Mouse (Mus musculus): ENCODE data around the gene Ercc5. TPM values are rescaled to one million over a fixed set of nuclear protein-coding genes. Genes with fewer than 3 reads are reported as not detected.

Gene Ercc5
- polyA plus RNA-seq, 1 experiment from 2014 or later, result 24.1 TPM

DNA sequence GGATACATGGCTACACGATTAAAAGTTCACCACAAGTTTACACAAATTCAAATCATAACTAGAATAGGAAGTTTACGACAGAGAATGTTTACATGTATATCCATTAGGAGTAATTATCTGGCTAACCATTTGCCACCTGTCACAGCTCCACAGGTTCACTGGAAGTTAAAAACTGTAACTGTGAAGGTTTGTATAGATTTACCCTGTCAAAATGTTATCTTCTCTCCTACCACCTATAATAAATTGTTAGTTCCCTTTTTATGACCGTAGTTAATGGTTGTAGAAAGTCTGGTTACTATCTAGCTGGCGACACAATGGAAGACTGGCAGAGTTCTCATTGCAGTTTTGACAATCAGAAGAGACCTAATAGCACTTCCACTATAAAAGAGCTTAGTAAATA, 7.3 kb upstream of the Ercc5 start:
- no peak for DNase-seq (ENCODE audit: extremely low spot score, low spot score)
- no peak overlapping the region for H3K4me3 ChIP-seq
- no peak overlapping the region for H3K27ac ChIP-seq
- H3K9me3 ChIP-seq, result no peaks in the 10 kb centered on the region
- no peaks in the 10 kb centered on the region for H3K4me1 ChIP-seq
- H3K36me3 ChIP-seq (replicated peaks), result peaks cover 77% of the 10 kb centered on the region
- WGBS, result 90% methylated on average over 4 of the region's 4 CpGs
- no peaks in the 10 kb centered on the region for H3K27me3 ChIP-seq (ENCODE audit: poor library complexity, severe bottlenecking)

DNA sequence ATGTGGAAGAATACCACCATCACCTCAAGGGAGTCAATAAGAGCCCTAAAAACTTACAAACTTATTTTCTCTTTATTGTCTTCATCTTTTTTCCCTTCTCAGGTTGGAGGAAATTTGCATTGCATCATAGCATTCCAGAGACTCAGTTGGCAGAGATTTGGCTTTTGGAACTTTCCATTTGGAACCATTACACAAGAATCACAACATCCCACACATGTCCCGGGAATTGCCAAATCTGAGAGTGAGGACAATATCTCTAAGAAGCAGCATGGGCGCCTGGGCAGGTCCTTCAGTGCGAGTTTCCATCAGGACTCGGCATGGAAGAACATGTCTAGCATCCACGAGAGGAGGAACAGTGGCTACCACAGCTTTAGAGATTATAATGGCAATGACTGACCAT, 4.8 kb upstream of the Ercc5 start:
- DNase-seq (ENCODE audit: extremely low spot score, low spot score), result no peak
- Histone ChIP-seq H3K4me3 (no peak overlapping the region), H3K27ac (no peak overlapping the region), H3K36me3 (replicated peaks) (peaks cover 63% of the 10 kb centered on the region), H3K9me3 (no peaks in the 10 kb centered on the region), H3K27me3 (ENCODE audit: poor library complexity, severe bottlenecking) (no peaks in the 10 kb centered on the region), H3K4me1 (peaks cover 6% of the 10 kb centered on the region)
- WGBS, result 92% methylated on average over 5 of the region's 5 CpGs

DNA sequence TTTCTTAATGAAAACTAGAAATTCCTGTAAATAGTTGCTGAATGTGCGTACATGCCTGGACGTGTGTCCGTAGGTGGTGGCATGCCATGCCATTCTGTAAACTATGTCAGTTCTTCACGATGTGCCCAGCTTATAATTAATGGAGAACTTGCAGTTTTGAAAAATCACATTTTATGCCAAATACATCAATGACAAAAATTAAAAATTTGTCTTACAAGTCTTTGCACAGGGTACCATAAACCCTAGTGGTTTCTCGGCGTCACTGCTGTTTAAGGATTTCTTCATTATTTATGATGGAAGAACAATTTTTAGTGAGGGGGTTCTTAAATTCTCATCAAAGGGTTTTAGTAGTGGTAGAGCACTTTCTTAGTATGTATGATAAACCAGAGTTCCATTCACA, 1.2 kb downstream of the Ercc5 start:
- peaks cover 13% of the 10 kb centered on the region for H3K4me1 ChIP-seq
- H3K9me3 ChIP-seq, result peaks cover 9% of the 10 kb centered on the region; the same call in 1 of the 2 replicates
- H3K27me3 ChIP-seq (ENCODE audit: poor library complexity, severe bottlenecking), result no peaks in the 10 kb centered on the region
- peaks cover 21% of the 10 kb centered on the region for H3K36me3 ChIP-seq (replicated peaks)
- H3K4me3 ChIP-seq, result peak overlapping the region; percentile 84
- peak overlapping the region; percentile 97 for H3K27ac ChIP-seq
- no peak for DNase-seq (ENCODE audit: extremely low spot score, low spot score)
- 57% methylated on average over 6 of the region's 6 CpGs for WGBS

- Histone ChIP-seq H3K27ac (no peak overlapping the region), H3K4me1 (no peaks in the 10 kb centered on the region), H3K9me3 (peaks cover 9% of the 10 kb centered on the region; the same call in 1 of the 2 replicates), H3K27me3 (ENCODE audit: poor library complexity, severe bottlenecking) (no peaks in the 10 kb centered on the region), H3K4me3 (no peak overlapping the region), H3K36me3 (replicated peaks) (peaks cover 50% of the 10 kb centered on the region)
- WGBS, result 93% methylated on average over 4 of the region's 4 CpGs
- DNase-seq (ENCODE audit: extremely low spot score, low spot score), result no peak
Measured at GRCm38 (mm10) chr1:44155287-44155686, 7.7 kb downstream of the Ercc5 start.

GRCm38 (mm10) chr1:44158317-44158716, 10.8 kb downstream of the Ercc5 start:
- Histone ChIP-seq H3K36me3 (replicated peaks) (peaks cover 68% of the 10 kb centered on the region), H3K27me3 (ENCODE audit: poor library complexity, severe bottlenecking) (no peaks in the 10 kb centered on the region), H3K4me3 (no peak overlapping the region), H3K9me3 (no peaks in the 10 kb centered on the region), H3K27ac (no peak overlapping the region), H3K4me1 (no peaks in the 10 kb centered on the region)
- no peak for DNase-seq (ENCODE audit: extremely low spot score, low spot score)
- WGBS, result 94% methylated on average over 6 of the region's 6 CpGs

DNA sequence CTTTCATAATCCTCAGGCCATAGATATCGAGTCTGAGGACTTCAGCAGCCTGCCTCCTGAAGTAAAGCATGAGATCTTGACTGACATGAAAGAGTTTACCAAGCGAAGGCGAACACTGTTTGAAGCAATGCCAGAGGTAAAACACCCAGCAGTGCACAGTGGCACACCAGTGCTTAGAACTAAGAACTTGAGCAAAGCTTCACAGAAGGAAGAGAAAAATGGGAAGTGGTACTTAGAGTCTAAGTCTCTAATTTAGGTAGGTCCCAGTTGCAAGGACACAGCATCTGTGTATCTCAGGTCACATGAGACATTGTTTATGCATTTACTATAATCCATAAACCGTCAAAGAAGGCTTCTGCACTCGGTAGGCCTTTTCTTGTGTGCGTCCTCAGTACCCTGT, 14.3 kb downstream of the Ercc5 start:
- Histone ChIP-seq H3K4me3 (no peak overlapping the region), H3K9me3 (peaks cover 1% of the 10 kb centered on the region; the same call in 1 of the 2 replicates), H3K27ac (no peak overlapping the region), H3K36me3 (replicated peaks) (peaks cover 98% of the 10 kb centered on the region), H3K27me3 (ENCODE audit: poor library complexity, severe bottlenecking) (no peaks in the 10 kb centered on the region), H3K4me1 (no peaks in the 10 kb centered on the region)
- no peak for DNase-seq (ENCODE audit: extremely low spot score, low spot score)
- WGBS, result 94% methylated on average over 6 of the region's 6 CpGs

DNA sequence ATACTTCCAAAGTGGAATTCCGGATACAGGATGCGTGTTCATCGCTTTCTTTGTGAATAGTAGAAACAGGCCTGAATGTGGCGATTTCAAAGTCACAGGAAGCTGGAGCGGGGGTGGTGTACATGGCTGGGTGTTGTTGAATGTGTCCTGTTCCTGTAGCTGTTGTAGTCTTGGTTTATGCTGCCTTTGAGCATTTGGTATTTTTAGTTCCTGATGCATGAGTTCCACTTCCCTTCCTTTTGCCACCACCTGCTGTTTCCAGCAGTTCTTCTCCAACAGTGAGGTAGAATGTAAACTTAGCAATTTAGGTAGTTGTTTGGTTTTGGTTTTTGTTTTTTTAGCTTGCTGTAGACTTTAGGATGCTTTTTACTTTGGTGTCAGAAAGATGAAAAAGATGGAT, 14.8 kb downstream of the Ercc5 start:
- no peak overlapping the region for H3K27ac ChIP-seq
- H3K4me3 ChIP-seq, result no peak overlapping the region
- H3K36me3 ChIP-seq (replicated peaks), result peaks cover 98% of the 10 kb centered on the region
- peaks cover 3% of the 10 kb centered on the region; the same call in 1 of the 2 replicates for H3K9me3 ChIP-seq
- H3K27me3 ChIP-seq (ENCODE audit: poor library complexity, severe bottlenecking), result no peaks in the 10 kb centered on the region
- 94% methylated on average over 5 of the region's 5 CpGs for WGBS
- no peaks in the 10 kb centered on the region for H3K4me1 ChIP-seq
- DNase-seq (ENCODE audit: extremely low spot score, low spot score), result no peak

GRCm38 (mm10) chr1:44167859-44168383, 20.4 kb downstream of the Ercc5 start:
- DNase-seq (ENCODE audit: extremely low spot score, low spot score), result no peak
- no peaks in the 10 kb centered on the region for H3K27me3 ChIP-seq (ENCODE audit: poor library complexity, severe bottlenecking)
- H3K27ac ChIP-seq, result no peak overlapping the region
- no peak overlapping the region for H3K4me3 ChIP-seq
- H3K36me3 ChIP-seq (replicated peaks), result peaks cover 97% of the 10 kb centered on the region
- WGBS, result 96% methylated on average over 3 of the region's 3 CpGs
- no peaks in the 10 kb centered on the region for H3K4me1 ChIP-seq
- peaks cover 20% of the 10 kb centered on the region; the same call in 1 of the 2 replicates for H3K9me3 ChIP-seq

DNA sequence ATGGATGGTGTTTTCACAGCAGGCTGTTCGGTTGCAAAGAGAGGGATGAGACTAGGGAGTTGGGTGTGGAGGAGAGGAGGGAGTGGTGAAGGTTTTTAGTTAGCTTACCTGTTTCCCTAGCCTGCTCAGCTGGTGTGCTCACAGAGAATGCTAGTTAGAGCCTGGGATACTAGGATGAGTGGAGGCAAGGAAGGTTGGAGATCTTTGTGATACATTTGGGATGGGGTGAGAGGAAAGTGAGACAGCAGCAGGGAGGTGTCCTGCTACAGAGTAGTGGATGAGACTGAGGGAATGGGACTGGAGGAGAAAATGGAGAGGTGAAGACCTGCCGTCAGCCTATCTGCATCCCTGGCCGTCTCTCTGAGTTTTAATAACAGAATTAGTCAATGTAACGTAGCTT, 25.1 kb downstream of the Ercc5 start:
- 94% methylated on average over 4 of the region's 4 CpGs for WGBS
- Histone ChIP-seq H3K27me3 (ENCODE audit: poor library complexity, severe bottlenecking) (no peaks in the 10 kb centered on the region), H3K9me3 (peaks cover 17% of the 10 kb centered on the region; the same call in 1 of the 2 replicates), H3K4me1 (no peaks in the 10 kb centered on the region), H3K27ac (no peak overlapping the region), H3K4me3 (no peak overlapping the region), H3K36me3 (replicated peaks) (peaks cover 95% of the 10 kb centered on the region)
- no peak for DNase-seq (ENCODE audit: extremely low spot score, low spot score)

DNA sequence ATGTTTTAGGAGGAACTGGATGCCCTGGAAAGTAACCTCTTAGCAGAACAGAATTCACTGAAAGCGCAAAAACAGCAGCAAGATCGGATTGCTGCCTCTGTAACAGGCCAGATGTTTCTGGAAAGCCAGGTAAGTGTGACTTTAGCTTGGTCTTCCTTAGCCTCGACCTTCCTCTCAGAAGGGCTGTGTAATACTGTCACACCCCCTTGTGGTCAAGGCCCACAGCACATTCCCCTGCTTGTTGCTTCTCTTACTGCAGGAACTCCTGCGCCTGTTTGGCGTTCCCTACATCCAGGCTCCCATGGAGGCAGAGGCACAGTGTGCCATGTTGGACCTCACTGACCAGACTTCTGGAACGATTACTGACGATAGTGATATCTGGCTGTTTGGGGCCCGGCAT, 26.4 kb downstream of the Ercc5 start:
- Histone ChIP-seq H3K27me3 (ENCODE audit: poor library complexity, severe bottlenecking) (no peaks in the 10 kb centered on the region), H3K4me3 (no peak overlapping the region), H3K27ac (no peak overlapping the region), H3K9me3 (peaks cover 17% of the 10 kb centered on the region; the same call in 1 of the 2 replicates), H3K36me3 (replicated peaks) (peaks cover 95% of the 10 kb centered on the region), H3K4me1 (no peaks in the 10 kb centered on the region)
- 89% methylated on average over 8 of the region's 8 CpGs for WGBS
- no peak for DNase-seq (ENCODE audit: extremely low spot score, low spot score)

GRCm38 (mm10) chr1:44178086-44178485, 30.5 kb downstream of the Ercc5 start:
- Histone ChIP-seq H3K9me3 (no peaks in the 10 kb centered on the region), H3K4me3 (no peak overlapping the region), H3K27me3 (ENCODE audit: poor library complexity, severe bottlenecking) (no peaks in the 10 kb centered on the region), H3K36me3 (replicated peaks) (peaks cover 94% of the 10 kb centered on the region), H3K4me1 (no peaks in the 10 kb centered on the region), H3K27ac (no peak overlapping the region)
- 94% methylated on average over 5 of the region's 5 CpGs for WGBS
- no peak for DNase-seq (ENCODE audit: extremely low spot score, low spot score)

DNA sequence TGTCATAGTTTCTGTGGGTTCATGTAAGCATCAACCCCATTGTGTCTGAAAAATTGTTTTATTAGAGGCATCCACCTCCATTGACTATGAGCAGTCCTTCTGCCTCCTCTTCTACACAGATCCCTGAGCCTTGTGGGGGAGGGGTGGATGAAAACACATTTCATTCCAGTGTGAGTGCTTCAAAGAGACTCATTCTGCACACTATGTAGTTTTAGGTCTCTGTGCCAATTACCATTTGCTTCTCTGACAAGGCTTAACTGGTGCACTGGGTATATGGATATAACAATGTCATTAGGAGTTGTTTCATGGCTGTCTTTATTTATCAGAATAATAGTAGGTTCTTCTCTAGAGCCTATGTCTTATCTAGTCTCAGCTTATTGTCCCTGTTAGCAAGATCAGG, 38.9 kb downstream of the Ercc5 start:
- Histone ChIP-seq H3K27me3 (ENCODE audit: poor library complexity, severe bottlenecking) (no peaks in the 10 kb centered on the region), H3K4me3 (no peak overlapping the region), H3K9me3 (no peaks in the 10 kb centered on the region), H3K4me1 (no peaks in the 10 kb centered on the region), H3K36me3 (replicated peaks) (peaks cover 14% of the 10 kb centered on the region), H3K27ac (no peak overlapping the region)
- no peak for DNase-seq (ENCODE audit: extremely low spot score, low spot score)

DNA sequence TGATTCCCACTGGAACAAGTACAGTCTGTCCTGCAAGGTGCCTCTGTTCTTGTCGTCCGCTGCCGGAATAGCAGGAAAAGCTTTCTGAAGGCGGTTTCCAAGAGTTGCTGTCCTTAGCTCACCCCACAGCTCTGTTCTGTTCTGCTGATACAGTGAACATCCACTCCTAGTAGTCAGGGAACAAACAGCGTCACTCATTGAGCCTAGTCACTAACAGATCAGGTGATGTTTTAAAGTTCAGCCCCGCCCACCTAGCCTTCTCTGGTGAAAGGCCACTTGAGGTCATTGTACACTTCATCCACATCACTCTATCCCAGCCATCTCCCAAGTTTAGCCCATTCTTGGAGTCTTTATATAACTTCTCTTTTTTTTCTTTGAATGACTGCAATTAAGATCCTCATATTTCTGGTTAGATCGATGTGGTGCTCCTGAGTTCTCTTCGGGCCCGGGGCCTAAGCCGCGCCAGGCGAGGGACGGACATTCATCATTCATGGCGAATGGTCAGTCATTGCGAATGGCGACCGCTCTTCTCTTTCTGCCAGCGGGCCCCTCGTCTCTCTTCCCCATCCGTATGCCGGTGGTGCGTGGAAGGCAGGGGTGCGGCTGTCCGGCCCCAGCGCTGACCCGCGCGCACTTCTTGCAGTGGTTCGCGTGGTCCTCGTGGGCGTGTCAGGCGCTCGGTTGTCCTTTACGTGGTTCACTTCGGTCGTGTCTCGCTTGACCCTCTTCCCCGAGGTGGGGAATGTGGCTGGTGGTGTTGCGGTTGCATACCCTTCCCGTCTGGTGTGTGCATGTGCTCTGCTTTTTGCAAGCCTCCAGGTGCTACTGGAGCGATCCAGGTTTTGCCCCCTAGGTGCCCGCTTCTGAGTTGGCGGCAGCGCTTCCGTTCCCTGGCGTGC, 51.0 kb downstream of the Ercc5 start:
- Histone ChIP-seq H3K36me3 (replicated peaks) (no peaks in the 10 kb centered on the region), H3K4me3 (peak overlapping the region; percentile 60), H3K9me3 (no peaks in the 10 kb centered on the region), H3K27me3 (ENCODE audit: poor library complexity, severe bottlenecking) (peaks cover 24% of the 10 kb centered on the region), H3K27ac (0 out of 2 replicates have a peak overlapping the region, but pooled peaks have one; percentile 16), H3K4me1 (peaks cover 8% of the 10 kb centered on the region; the same call in 1 of the 2 replicates)
- WGBS, result 19% methylated on average over 47 of the region's 47 CpGs
- no peak for DNase-seq (ENCODE audit: extremely low spot score, low spot score)
